Mouse (Mus musculus) liver, embryonic 11.5 days (tissue): ENCODE data around the gene Olfr1277. TPM values are rescaled to one million over a fixed set of nuclear protein-coding genes. Genes with fewer than 3 reads are reported as not detected.

Source experiments
- ATAC-seq: fragments of 200-750 bp; cut with Nextera tagmentation; replicated peaks from 2 replicates; pipeline ENCODE4 v1.8.0; 2017; ENCODE audit warnings: moderate number of reproducible peaks, mild to moderate bottlenecking, moderate TSS enrichment, moderate library complexity; ENCODE audit not compliant: low FRiP score
- DNase-seq: peaks from one replicate; pipeline ENCODE4 v3.0.0-alpha.2; 2017; ENCODE audit warnings: low spot score
- H3K27ac ChIP-seq: fragments of 300-500 bp; sonication (generic); 2 replicates; pipeline ENCODE4 v1.5.1; 2014; ENCODE audit warnings: mild to moderate bottlenecking, low read depth, low read length, control low read depth
- H3K27me3 ChIP-seq: fragments of 300-500 bp; sonication (generic); replicated peaks from 2 replicates; pipeline ENCODE4 v1.6.1; 2014; ENCODE audit warnings: low read length, mixed read lengths; ENCODE audit not compliant: control insufficient read depth, insufficient read depth
- H3K36me3 ChIP-seq: fragments of 300-500 bp; sonication (generic); 2 replicates; pipeline ENCODE4 v1.6.1; 2014; ENCODE audit warnings: mild to moderate bottlenecking, low read length, moderate library complexity, mixed read lengths; ENCODE audit not compliant: control insufficient read depth, insufficient read depth
- H3K4me1 ChIP-seq: fragments of 300-500 bp; sonication (generic); replicated peaks from 2 replicates; pipeline ENCODE4 v1.6.1; 2014; ENCODE audit warnings: low read length, mixed read lengths; ENCODE audit not compliant: control insufficient read depth, insufficient read depth
- H3K4me2 ChIP-seq: fragments of 300-500 bp; sonication (generic); 2 replicates; pipeline ENCODE4 v1.6.1; 2014; ENCODE audit warnings: mild to moderate bottlenecking, control low read depth, moderate library complexity
- H3K4me3 ChIP-seq: fragments of 300-500 bp; sonication (generic); 2 replicates; pipeline ENCODE4 v1.5.1; 2014; ENCODE audit warnings: low read depth, low read length, control low read depth
- H3K9ac ChIP-seq: fragments of 300-500 bp; sonication (generic); 2 replicates; pipeline ENCODE4 v1.6.1; 2014; ENCODE audit warnings: low read depth, low read length, control low read depth
- H3K9me3 ChIP-seq: fragments of 300-500 bp; sonication (generic); 2 replicates; pipeline ENCODE4 v1.6.1; 2016; ENCODE audit warnings: low read length, inconsistent platforms, mixed read lengths; ENCODE audit not compliant: control insufficient read depth
- WGBS: fragments of 180-500 bp; shearing (Covaris S2); extraction: QIAGEN DNeasy Blood & Tissue Kit; methylation state at CpG from one replicate; pipeline ENCODE4 v1.1.7; 2014; 5-methylcytosine and 5-hydroxymethylcytosine counted together
- polyA plus RNA-seq: library from polyadenylated mRNA; unstranded; fragments of >200 nt; fragmentation: Nextera tagmentation; extraction: Ambion mirVana; gene quantifications from 2 replicates; pipeline ENCODE4 v1.2.1, GENCODE M21; 2014

Gene Olfr1277
- not detected in 2 replicates for polyA plus RNA-seq

DNA sequence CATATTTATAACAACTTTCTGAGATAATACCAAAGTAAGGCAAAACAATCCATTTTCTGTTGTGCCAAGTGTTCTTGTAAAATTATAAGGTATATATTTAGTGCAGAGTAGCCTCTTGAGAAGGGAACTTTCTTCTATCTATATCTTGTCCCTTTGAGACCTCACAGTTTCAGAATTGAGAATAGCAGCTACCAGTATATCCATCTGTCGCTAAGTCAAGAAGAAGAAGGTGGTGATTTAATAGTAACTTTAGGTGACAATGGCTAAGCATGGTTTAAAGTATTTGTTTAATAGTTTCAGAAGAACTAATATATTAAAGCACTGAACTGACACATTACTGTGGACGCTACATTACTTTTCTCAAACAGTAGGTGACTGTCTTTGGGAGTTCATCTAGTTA lies at the start of gene Olfr1277:
Gene Olfr1277, minus strand, starts transcription at position 101 of the 400 bp plus-strand sequence.
- 67% methylated on average over 2 of the region's 2 CpGs for WGBS
- no peaks in the 10 kb centered on the region for H3K36me3 ChIP-seq

DNA sequence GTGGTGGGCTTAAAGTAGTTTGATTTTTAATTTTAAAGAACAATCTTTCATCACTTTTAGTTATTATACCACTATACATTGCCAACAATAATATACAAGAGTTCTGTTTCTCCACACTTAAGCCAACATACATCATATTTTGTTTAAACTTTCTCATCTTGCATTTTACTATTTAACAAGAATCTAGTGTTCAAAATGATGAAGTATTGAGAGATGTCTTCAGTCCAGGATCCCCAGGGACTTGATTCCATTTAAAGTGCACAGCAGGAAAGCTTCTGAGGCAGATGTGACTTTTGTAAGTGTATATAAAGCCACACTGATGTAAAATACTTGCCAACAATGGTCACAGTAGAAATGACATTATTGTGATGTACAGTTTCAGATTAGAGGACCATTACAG lies 39.8 kb upstream of the Olfr1277 start, which contains the start of gene Olfr1280:
Gene Olfr1280, plus strand, starts transcription at position 301 of the 400 bp plus-strand sequence.
- DNase-seq (no peak), ATAC-seq (no peak)
- Histone ChIP-seq H3K27me3 (no peaks in the 10 kb centered on the region), H3K4me1 (no peaks in the 10 kb centered on the region), H3K4me2 (no peak within 1 kb of the TSS), H3K4me3 (no peak within 1 kb of the TSS), H3K27ac (no peak within 1 kb of the TSS), H3K36me3 (no peaks in the 10 kb centered on the region), H3K9me3 (no peaks in the 10 kb centered on the region), H3K9ac (no peak within 1 kb of the TSS)

More for the DNA sequence above, at the start of gene Olfr1277:
- ATAC-seq (no peak), DNase-seq (no peak)
- Histone ChIP-seq H3K4me3 (no peak within 1 kb of the TSS), H3K27me3 (no peaks in the 10 kb centered on the region), H3K27ac (no peak within 1 kb of the TSS), H3K4me2 (no peak within 1 kb of the TSS), H3K9me3 (no peaks in the 10 kb centered on the region), H3K9ac (no peak within 1 kb of the TSS), H3K4me1 (no peaks in the 10 kb centered on the region)

DNA sequence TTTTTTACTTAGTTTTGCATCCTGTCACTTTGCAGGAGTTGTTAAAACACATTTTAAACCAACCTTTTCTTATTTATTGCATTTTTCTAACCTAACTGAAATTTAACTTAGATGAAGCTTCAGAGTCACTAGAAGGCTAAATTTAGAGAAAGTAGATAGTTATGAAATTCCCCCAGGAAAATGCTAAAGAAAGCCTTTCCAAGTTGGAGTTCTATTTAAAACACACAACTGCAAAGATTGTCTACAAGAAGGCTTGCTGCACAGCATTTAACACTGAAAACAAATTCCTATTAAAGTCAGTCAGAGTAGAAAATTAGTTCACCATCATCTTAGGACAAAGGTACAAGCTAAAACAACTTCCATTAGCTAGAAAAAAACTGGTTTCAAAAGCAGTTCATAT lies 26.5 kb upstream of the Olfr1277 start, which contains the start of gene Olfr1279:
Gene Olfr1279, plus strand, starts transcription at position 262 of the 400 bp plus-strand sequence.
- no peak for ATAC-seq
- Histone ChIP-seq H3K9ac (no peak within 1 kb of the TSS), H3K4me3 (no peak within 1 kb of the TSS), H3K4me1 (no peaks in the 10 kb centered on the region), H3K9me3 (no peaks in the 10 kb centered on the region), H3K27me3 (no peaks in the 10 kb centered on the region), H3K4me2 (no peak within 1 kb of the TSS), H3K36me3 (no peaks in the 10 kb centered on the region), H3K27ac (no peak within 1 kb of the TSS)
- no peak for DNase-seq

DNA sequence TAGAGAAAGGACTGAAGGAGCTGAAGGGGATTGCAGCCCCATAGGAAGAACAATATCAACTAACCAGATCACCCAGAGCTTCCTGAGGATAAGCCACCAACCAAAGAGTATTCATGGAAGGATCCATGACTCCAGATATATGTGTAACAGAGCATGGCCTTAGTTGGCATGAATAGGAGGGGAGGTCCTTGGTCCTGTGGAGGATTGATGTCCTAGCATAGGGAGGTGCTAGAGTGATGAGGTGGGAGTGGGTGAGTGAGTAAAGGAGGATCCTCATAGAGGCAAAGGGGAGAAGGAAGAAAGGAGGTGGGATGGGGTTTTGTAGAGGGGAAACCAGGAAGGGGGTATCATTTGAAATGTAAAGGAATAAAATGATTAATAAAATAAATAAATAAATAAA lies 24.6 kb upstream of the Olfr1277 start:
- H3K36me3 ChIP-seq = no peaks in the 10 kb centered on the region
- H3K4me2 ChIP-seq = no peak overlapping the region
- H3K4me1 ChIP-seq = no peaks in the 10 kb centered on the region
- H3K27ac ChIP-seq = no peak overlapping the region
- H3K27me3 ChIP-seq = no peaks in the 10 kb centered on the region
- no peak for DNase-seq
- no peaks in the 10 kb centered on the region for H3K9me3 ChIP-seq
- no peak overlapping the region for H3K4me3 ChIP-seq
- no peak for ATAC-seq
- no peak overlapping the region for H3K9ac ChIP-seq

DNA sequence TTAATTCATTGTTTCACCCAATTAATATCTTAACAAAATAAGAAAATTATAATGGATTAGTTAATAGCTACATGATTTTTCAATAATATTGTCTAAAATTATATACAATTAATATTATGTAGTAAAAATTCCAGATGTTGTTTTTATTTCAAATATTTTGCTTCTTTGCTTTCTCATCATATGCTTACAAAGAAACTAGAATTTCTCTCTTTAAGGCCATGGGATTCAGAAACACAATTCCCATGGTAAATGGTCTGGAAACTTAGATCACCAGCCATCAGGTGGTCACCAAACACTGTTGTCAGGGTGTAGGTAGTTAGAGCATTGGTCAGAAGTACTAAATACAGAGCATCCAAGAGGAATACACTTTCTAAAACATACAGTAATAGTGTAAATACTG lies 15.9 kb upstream of the Olfr1277 start, which contains the start of gene Olfr1278:
Gene Olfr1278, plus strand, starts transcription at position 301 of the 400 bp plus-strand sequence.
- DNase-seq (no peak), ATAC-seq (no peak)
- Histone ChIP-seq H3K9ac (no peak within 1 kb of the TSS), H3K36me3 (no peaks in the 10 kb centered on the region), H3K4me1 (no peaks in the 10 kb centered on the region), H3K27ac (no peak within 1 kb of the TSS), H3K4me2 (no peak within 1 kb of the TSS), H3K27me3 (no peaks in the 10 kb centered on the region), H3K9me3 (no peaks in the 10 kb centered on the region), H3K4me3 (no peak within 1 kb of the TSS)

DNA sequence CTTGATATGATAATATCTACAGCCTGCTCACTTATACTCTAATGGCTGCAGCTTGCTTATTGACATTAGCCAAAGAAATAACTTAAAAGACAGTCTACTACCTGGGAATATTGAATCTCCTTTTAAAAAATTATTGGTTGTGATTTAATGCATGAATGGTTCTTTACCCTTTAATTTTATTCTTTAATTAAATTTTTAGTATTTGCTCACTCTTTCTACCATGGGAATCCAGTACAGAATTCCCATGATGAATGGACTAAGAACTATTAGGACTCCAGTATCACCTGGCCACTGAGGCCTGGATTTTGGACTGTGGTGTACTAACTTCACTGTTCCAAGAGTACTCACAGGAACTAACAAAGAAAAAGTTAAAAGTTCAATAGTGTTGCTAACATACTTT lies 19.7 kb downstream of the Olfr1277 start, which contains the start of gene Olfr1276:
Gene Olfr1276, plus strand, starts transcription at position 301 of the 400 bp plus-strand sequence.
- no peak within 1 kb of the TSS for H3K27ac ChIP-seq
- H3K27me3 ChIP-seq = no peaks in the 10 kb centered on the region
- H3K9me3 ChIP-seq = no peaks in the 10 kb centered on the region
- no peak within 1 kb of the TSS for H3K9ac ChIP-seq
- ATAC-seq (no peak), DNase-seq (no peak)
- no peak within 1 kb of the TSS for H3K4me3 ChIP-seq
- H3K36me3 ChIP-seq = no peaks in the 10 kb centered on the region
- no peaks in the 10 kb centered on the region for H3K4me1 ChIP-seq
- no peak within 1 kb of the TSS for H3K4me2 ChIP-seq

DNA sequence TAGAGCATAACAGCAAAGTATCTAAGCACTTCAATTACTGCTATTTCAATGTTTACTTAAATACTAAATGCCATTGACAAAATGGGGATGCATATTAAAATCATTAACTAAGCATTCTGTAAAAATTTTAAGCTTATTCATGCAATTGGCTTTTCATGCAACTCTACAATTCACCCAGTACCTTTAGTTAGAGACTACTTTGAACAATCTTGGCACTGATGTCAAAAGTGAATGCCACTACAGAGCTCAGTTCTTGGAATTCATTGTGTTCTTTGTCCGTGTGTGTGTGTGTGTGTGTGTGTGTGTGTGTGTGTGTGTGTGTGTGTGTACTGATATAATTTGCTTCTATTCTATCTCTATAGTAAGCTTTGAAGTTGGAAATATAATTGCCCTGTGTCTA lies 38.7 kb downstream of the Olfr1277 start, which contains the start of gene Olfr1275:
Gene Olfr1275, minus strand, starts transcription at position 101 of the 400 bp plus-strand sequence.
- 57% methylated on average over 1 of the region's 1 CpGs for WGBS
- ATAC-seq = no peak
- no peak within 1 kb of the TSS for H3K9ac ChIP-seq

DNA sequence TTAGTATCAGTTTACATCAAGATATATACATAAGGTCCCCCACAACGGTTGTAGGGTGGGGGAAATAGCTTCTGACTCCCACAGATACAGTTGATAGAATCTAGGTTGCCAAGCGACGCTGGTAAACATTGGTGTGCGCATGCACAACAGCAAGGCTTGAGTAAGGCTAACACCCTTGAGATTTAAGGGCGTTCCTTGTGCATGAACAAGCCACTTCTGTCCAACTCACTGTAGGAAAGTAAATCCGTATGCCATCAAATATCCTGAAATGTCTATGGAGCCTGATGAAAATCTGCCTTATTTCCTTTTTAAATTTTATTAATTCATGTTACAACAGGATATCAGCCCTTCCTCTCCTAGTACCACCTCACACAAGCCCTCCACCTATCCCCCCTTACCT lies 44.4 kb downstream of the Olfr1277 start, which contains the start of gene 4930430A15Rik:
Gene 4930430A15Rik, minus strand, starts transcription at position 101 of the 400 bp plus-strand sequence.
- H3K4me1 ChIP-seq = no peaks in the 10 kb centered on the region
- H3K9ac ChIP-seq = no peak within 1 kb of the TSS
- ATAC-seq = no peak

More for the DNA sequence above, 38.7 kb downstream of the Olfr1277 start, which contains the start of gene Olfr1275:
- Histone ChIP-seq H3K4me1 (no peaks in the 10 kb centered on the region), H3K27me3 (no peaks in the 10 kb centered on the region), H3K27ac (no peak within 1 kb of the TSS), H3K4me2 (no peak within 1 kb of the TSS), H3K4me3 (no peak within 1 kb of the TSS), H3K9me3 (no peaks in the 10 kb centered on the region), H3K36me3 (no peaks in the 10 kb centered on the region)
- no peak for DNase-seq

More for the DNA sequence above, 44.4 kb downstream of the Olfr1277 start, which contains the start of gene 4930430A15Rik:
- H3K27ac ChIP-seq = no peak within 1 kb of the TSS
- DNase-seq = no peak
- no peak within 1 kb of the TSS for H3K4me3 ChIP-seq
- H3K9me3 ChIP-seq = no peaks in the 10 kb centered on the region
- H3K4me2 ChIP-seq = no peak within 1 kb of the TSS
- 78% methylated on average over 6 of the region's 6 CpGs for WGBS
- no peaks in the 10 kb centered on the region for H3K27me3 ChIP-seq
- H3K36me3 ChIP-seq = no peaks in the 10 kb centered on the region
